18 mouse cellular contexts compared by ENCODE assay signal in genomic region chr6:42434446-42434845, GRCm38 (mm10). TPM values are rescaled to one million over a fixed set of nuclear protein-coding genes. Genes with fewer than 3 reads are reported as not detected.
DNase-seq lines count a peak whose midpoint lies in the region; ATAC-seq lines count a peak whose summit lies in the region.
"Had no signal": no experiment of that assay in that cellular context is flagged by ENCODE, and none has a peak within 500 bp of the region (broad histone marks: within the 10 kb centered on the region; RNA-seq: fewer than 3 reads in every experiment).

TSS of gene Tas2r126 (plus strand) at chr6:42434535.

- ATAC-seq in common myeloid progenitor, adult 5-6 weeks (replicated peaks; ENCODE audit: low read depth, poor library complexity, severe bottlenecking), result 0 out of 2 replicates have a peak, but pooled peaks have one; percentile 11
- ATAC-seq in megakaryocyte, adult 5-6 weeks (ENCODE audit: poor library complexity, severe bottlenecking), result no peak
- no peak for ATAC-seq in cerebellum, adult (ENCODE audit: insufficient number of reproducible peaks, low FRiP score, low TSS enrichment)
- ATAC-seq: forebrain, postnatal 0 days; intestine, postnatal 0 days had no signal

- DNase-seq in heart, adult 9 months (ENCODE audit: low spot score in 2 of 2), result peak; percentile 17 to 43
- DNase-seq in heart, adult 8-10 months (ENCODE audit: low spot score), result no peak
- peak; percentile 4 to 12 for DNase-seq in heart, postnatal 14 days
- peak; percentile 13 for DNase-seq in kidney, postnatal 10 days
- DNase-seq in spleen, postnatal 36 days (ENCODE audit: low spot score in 2 of 2), result no peak
- DNase-seq: B cell, adult 2 months; cerebellum, adult 11 months; cerebellum, postnatal 10 days; forebrain, postnatal 0 days; right cerebral cortex, adult 18-20 months; thymus, postnatal 36 days had no signal

- intact Hi-C loops in heart, postnatal 14 days (cut with DNase I), result loop anchor here (5.0 to 10.0 kb wide), 2 partner anchors 57 to 150 kb away; no protein-coding TSS in a partner anchor

RNA-seq across cellular contexts. Expression of gene Tas2r126, which starts in this region (rescaled TPM):
- not detected for total RNA-seq in heart, adult 8-10 months (2022)
- total RNA-seq in common myeloid progenitor, adult 5-6 weeks (2017), result not detected in 2 replicates
- not detected for total RNA-seq in heart, postnatal 14 days (2021)
- 0.47 and 0.59 TPM in 2 replicates for total RNA-seq in megakaryocyte, adult 5-6 weeks (2015)
- not detected in 2 replicates for total RNA-seq in megakaryocyte, adult 5-6 weeks (2017)
- total RNA-seq: forebrain, postnatal 0 days; gastrocnemius, adult 18-20 months; layer of hippocampus, adult 8-10 months; left cerebral cortex, adult 8-10 months had no signal

Comparison
In these comparisons a context has a peak if more than half of its experiments do, and no peak if none do; other contexts are left out.
1. DNase-seq: peak in heart, adult 9 months (2 of 2) and kidney, postnatal 10 days (single experiment); none in heart, adult 8-10 months (single experiment) and spleen, postnatal 36 days (0 of 2).
2. Peak in ATAC-seq in common myeloid progenitor, adult 5-6 weeks; RNA of the gene not detected or under 1 TPM.
3. Peak in DNase-seq in heart, postnatal 14 days; RNA of the gene not detected or under 1 TPM.